Mouse (Mus musculus) left cerebral cortex, adult 2 months (tissue): Measurements from ENCODE around the gene Gm49711. TPM values are rescaled to one million over a fixed set of nuclear protein-coding genes. Genes with fewer than 3 reads are reported as not detected.

Experiments
- DNase-seq, 2 experiments: peaks; one replicate each; pipeline ENCODE4 v3.0.0; 2021 to 2022; ENCODE audit warnings: low spot score in 2 of 2, mixed read lengths in 1 of 2; ENCODE audit errors: extremely low spot score in 1 of 2
- H3K27ac ChIP-seq: fragments of 200-600 bp; 2 replicates; pipeline ENCODE4 v1.8.1; 2022
- H3K4me3 ChIP-seq: fragments of 200-600 bp; 2 replicates; pipeline ENCODE4 v1.8.1; 2022
- CTCF ChIP-seq: fragments of 200-600 bp; IDR thresholded peaks from 2 replicates; pipeline ENCODE4 v1.8.1; 2022; ENCODE audit warnings: antibody characterized with exemption, mild to moderate bottlenecking, moderate library complexity
- intact Hi-C: fragments of 180-260 bp; cut with DNase I; formaldehyde crosslinking; loops from one replicate; pipeline ENCODE4 v1.15.1; 2025
- total RNA-seq, 2 experiments: library from RNA; stranded (reverse); gene quantifications; 2 replicates each; pipeline ENCODE4 v1.2.3; 2021

Gene Gm49711
- total RNA-seq, 2 experiments from 2014 or later, result 0.35 TPM; not detected in 1

- intact Hi-C loops, result loop anchor here (5.0 to 10.0 kb wide), 2 partner anchors 101 to 224 kb away; partner anchors contain the start of genes Gm49711, Mrps6 and Slc5a3
- Histone ChIP-seq H3K27ac (peak overlapping the region; percentile 89), H3K4me3 (peak overlapping the region; percentile 43)
- TF ChIP-seq CTCF, result no peak
- DNase-seq, result peak; percentile 73 to 84
Measured at GRCm38 (mm10) chr16:92158461-92159091, 100.5 kb downstream of the Gm49711 start.

- Histone ChIP-seq H3K27ac (peak overlapping the region; percentile 89), H3K4me3 (peak overlapping the region; percentile 43)
- intact Hi-C loops, result loop anchor here (5.0 to 10.0 kb wide), 2 partner anchors 102 to 224 kb away; partner anchors contain the start of genes Gm49711, Mrps6 and Slc5a3
- peak in 1 of 2 experiments; percentile 24 for DNase-seq
- no peak for TF ChIP-seq CTCF
Measured at GRCm38 (mm10) chr16:92159114-92159513, 101.0 kb downstream of the Gm49711 start.

GRCm38 (mm10) chr16:92162289-92162688, 104.2 kb downstream of the Gm49711 start:
- Histone ChIP-seq H3K4me3 (no peak overlapping the region), H3K27ac (no peak overlapping the region)
- no peak for TF ChIP-seq CTCF
- intact Hi-C loops, result no loop called here
- no peak for DNase-seq

GRCm38 (mm10) chr16:92163545-92163944, 105.4 kb downstream of the Gm49711 start:
- H3K27ac ChIP-seq, result no peak overlapping the region
- no peak for TF ChIP-seq CTCF
- intact Hi-C loops, result no loop called here

GRCm38 (mm10) chr16:92176052-92176451, 117.9 kb downstream of the Gm49711 start:
- no peak for TF ChIP-seq CTCF
- DNase-seq, result no peak
- intact Hi-C loops, result no loop called here
- Histone ChIP-seq H3K27ac (no peak overlapping the region), H3K4me3 (no peak overlapping the region)

More at GRCm38 (mm10) chr16:92163545-92163944, 105.4 kb downstream of the Gm49711 start:
- DNase-seq, result no peak
- no peak overlapping the region for H3K4me3 ChIP-seq

GRCm38 (mm10) chr16:92177718-92178117, 119.6 kb downstream of the Gm49711 start:
- no peak for DNase-seq
- H3K27ac ChIP-seq, result no peak overlapping the region
- peak; percentile 16 for TF ChIP-seq CTCF
- no peak overlapping the region for H3K4me3 ChIP-seq
- intact Hi-C loops, result no loop called here

- TF ChIP-seq CTCF, result no peak
- intact Hi-C loops, result no loop called here
- DNase-seq, result no peak
- H3K27ac ChIP-seq, result no peak overlapping the region
- no peak overlapping the region for H3K4me3 ChIP-seq
Measured at GRCm38 (mm10) chr16:92179306-92179705, 121.2 kb downstream of the Gm49711 start.

- DNase-seq, result no peak
- Histone ChIP-seq H3K4me3 (no peak overlapping the region), H3K27ac (no peak overlapping the region)
- TF ChIP-seq CTCF, result no peak
- intact Hi-C loops, result no loop called here
Measured at GRCm38 (mm10) chr16:92183477-92183876, 125.4 kb downstream of the Gm49711 start.

- TF ChIP-seq CTCF, result no peak
- Histone ChIP-seq H3K27ac (no peak overlapping the region), H3K4me3 (no peak overlapping the region)
- DNase-seq, result no peak
- intact Hi-C loops, result no loop called here
Measured at GRCm38 (mm10) chr16:92190603-92191002, 132.5 kb downstream of the Gm49711 start.

GRCm38 (mm10) chr16:92195094-92195493, 137.0 kb downstream of the Gm49711 start:
- Histone ChIP-seq H3K27ac (no peak overlapping the region), H3K4me3 (no peak overlapping the region)
- intact Hi-C loops, result no loop called here
- DNase-seq, result no peak
- TF ChIP-seq CTCF, result no peak

GRCm38 (mm10) chr16:92196741-92197331, 138.7 kb downstream of the Gm49711 start:
- intact Hi-C loops, result no loop called here
- DNase-seq, result no peak
- no peak for TF ChIP-seq CTCF
- no peak overlapping the region for H3K4me3 ChIP-seq
- H3K27ac ChIP-seq, result no peak overlapping the region

- TF ChIP-seq CTCF, result no peak
- no peak for DNase-seq
- H3K27ac ChIP-seq, result no peak overlapping the region
Measured at GRCm38 (mm10) chr16:92200615-92201014, 142.5 kb downstream of the Gm49711 start.

GRCm38 (mm10) chr16:92203599-92203998, 145.5 kb downstream of the Gm49711 start:
- TF ChIP-seq CTCF, result peak; percentile 13
- intact Hi-C loops, result no loop called here
- no peak for DNase-seq
- Histone ChIP-seq H3K4me3 (no peak overlapping the region), H3K27ac (no peak overlapping the region)

More at GRCm38 (mm10) chr16:92200615-92201014, 142.5 kb downstream of the Gm49711 start:
- H3K4me3 ChIP-seq, result no peak overlapping the region
- intact Hi-C loops, result no loop called here
